Mouse (Mus musculus): ENCODE data around the gene Gpr152. TPM values are rescaled to one million over a fixed set of nuclear protein-coding genes. Genes with fewer than 3 reads are reported as not detected.
"Not testable (repeated sequence)": the region's sequence is repeated elsewhere in the genome, so short reads cannot be mapped to it uniquely, and the experiment has no call there.

The Gpr152 gene
- total RNA-seq, 2 experiments from 2014 or later = 0.08 to 0.14 TPM

DNA sequence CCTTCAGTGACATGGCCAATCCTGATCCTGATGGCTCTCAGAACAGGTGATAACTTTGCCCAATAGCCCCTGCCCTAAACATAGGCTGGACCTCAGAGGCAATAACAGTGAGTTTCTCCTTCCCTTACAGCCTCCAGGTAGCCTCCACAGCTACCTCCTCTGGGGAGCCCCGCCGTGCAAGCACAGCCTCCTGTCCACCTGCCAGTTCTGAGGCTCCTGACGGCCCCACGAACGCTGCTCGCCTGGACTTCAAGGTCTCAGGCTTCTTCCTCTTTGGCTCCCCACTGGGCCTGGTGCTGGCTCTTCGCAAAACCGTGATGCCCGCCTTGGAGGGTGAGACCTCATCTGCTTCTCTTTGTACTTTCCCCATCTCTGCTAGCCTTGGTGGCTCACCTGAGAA is 31.1 kb upstream of the Gpr152 start:
- no peak for DNase-seq (ENCODE audit: low spot score in 2 of 2)

GRCm38 (mm10) chr19:4112063-4112960 is 27.3 kb upstream of the Gpr152 start:
- no peak for DNase-seq (ENCODE audit: low spot score in 2 of 2)

DNA sequence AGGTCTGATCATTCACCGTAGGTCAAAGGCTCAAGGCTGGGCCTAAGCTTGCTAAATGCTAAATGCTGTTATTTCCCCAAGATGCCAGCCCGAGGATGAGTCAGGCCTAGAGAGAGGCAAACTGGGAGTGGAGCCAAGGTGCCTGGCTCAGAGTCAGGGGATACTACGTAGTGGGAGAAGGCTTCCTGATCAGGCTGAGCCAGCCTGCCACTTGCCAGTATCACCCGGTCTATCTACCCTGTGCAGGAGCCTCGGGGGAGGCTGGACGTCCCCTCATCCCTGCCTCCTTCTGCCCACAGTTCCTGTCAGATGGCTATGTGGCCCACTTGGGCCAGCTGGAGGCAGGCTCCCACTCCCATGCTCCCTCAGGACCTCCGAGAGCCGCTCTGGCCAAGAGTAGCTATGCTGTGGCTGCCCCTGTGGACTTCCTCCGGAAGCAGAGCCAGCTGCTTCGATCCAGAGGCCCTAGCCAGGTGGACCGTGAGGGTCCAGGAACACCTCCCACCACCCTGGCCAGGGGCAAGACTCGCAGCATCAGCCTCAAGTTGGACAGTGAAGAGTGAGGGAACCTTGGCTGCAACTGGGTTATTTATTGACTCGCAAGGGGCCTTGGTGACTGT is 26.3 kb upstream of the Gpr152 start:
- DNase-seq (ENCODE audit: low spot score in 2 of 2) = peak; percentile 73 to 81

DNA sequence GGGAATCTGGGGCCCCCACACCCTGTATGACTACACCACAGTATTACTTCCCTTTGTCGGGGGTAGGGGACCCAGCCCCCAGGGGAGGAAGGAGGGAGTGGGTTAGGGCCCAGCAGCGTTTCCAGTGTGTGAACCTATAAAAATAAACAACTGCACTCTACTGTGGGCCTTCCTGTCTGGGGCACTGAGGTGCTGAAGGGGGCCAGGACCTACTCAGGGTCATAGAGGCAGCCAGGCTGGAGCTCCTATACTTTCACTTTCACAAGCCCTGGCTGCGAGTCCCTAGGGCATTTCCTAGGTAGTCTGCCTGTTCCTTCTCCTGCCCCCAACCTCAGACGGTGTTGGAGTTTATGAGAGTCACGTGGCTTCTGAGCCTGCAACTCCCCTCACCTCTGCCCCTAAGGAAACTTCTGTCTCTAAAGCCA is 25.8 kb upstream of the Gpr152 start:
- peak in 1 of 2 experiments; percentile 33 for DNase-seq (ENCODE audit: low spot score in 2 of 2)

- no peak for DNase-seq (ENCODE audit: low spot score in 2 of 2)
Measured at GRCm38 (mm10) chr19:4114551-4114950, 25.0 kb upstream of the Gpr152 start.

- no peak for DNase-seq (ENCODE audit: low spot score in 2 of 2)
Measured at GRCm38 (mm10) chr19:4115144-4115543, 24.4 kb upstream of the Gpr152 start.

DNA sequence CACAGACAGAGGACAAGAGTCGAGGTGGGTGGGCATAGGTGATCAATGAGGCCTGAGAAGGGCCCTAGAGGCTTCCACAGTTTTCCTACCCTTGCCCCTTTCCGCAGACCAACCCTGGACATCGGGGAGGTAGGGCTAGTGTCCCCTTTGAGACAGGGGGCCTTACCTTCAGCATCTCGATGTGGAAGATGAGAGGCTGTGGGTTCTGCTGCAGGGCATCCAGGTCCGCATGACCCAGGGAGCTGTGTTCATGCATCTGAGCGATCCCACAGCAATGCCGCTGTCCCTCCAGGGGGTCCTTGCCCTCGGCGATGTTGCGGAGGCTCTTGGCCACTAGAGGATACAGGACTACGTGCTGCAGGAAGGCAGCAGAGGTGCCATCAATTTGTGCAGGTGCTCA is 23.8 kb upstream of the Gpr152 start:
- DNase-seq (ENCODE audit: low spot score in 2 of 2) = no peak

GRCm38 (mm10) chr19:4117006-4117405 is 22.6 kb upstream of the Gpr152 start:
- DNase-seq (ENCODE audit: low spot score in 2 of 2) = no peak

DNA sequence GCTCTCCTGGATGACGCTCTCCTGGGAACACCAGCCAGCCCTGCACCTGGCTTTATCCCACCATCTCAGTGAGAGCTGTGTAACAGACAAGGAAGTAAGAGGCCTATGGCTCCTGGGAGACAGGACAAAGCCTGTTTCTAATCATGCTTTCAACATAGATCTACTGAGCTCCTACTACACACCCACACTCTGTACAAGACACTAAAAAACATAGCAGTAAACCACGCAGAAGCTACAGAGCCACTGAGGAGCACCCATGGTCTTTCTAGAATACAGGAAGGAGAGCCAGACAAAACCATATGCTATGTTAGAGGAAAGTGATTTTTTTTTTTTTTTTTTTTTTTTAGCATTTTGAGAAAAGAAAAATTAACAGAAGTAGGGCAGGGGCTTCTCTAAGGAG is 21.2 kb upstream of the Gpr152 start:
- no peak for DNase-seq (ENCODE audit: low spot score in 2 of 2)

- DNase-seq (ENCODE audit: low spot score in 2 of 2) = no peak
Measured at GRCm38 (mm10) chr19:4119716-4120487, 19.7 kb upstream of the Gpr152 start.

DNA sequence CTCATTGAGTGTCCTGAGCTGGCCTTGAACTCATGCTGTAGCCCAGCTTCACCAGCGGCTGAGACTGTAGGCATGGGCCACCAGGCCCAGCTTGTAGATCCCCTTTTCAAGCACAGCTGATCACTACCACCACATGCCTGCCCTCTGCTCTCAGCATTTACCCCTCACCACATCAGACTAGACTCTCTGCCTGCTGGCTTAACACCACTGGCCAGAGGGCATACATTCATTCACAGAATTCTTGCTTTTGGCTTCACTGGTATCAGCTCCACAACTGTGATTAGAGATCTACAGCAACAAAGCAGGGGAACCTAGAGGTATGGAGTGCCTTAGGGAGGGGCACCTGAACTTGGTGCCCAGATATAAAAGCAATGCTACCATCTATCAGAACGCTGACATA is 19.1 kb upstream of the Gpr152 start:
- DNase-seq (ENCODE audit: low spot score in 2 of 2) = no peak

DNA sequence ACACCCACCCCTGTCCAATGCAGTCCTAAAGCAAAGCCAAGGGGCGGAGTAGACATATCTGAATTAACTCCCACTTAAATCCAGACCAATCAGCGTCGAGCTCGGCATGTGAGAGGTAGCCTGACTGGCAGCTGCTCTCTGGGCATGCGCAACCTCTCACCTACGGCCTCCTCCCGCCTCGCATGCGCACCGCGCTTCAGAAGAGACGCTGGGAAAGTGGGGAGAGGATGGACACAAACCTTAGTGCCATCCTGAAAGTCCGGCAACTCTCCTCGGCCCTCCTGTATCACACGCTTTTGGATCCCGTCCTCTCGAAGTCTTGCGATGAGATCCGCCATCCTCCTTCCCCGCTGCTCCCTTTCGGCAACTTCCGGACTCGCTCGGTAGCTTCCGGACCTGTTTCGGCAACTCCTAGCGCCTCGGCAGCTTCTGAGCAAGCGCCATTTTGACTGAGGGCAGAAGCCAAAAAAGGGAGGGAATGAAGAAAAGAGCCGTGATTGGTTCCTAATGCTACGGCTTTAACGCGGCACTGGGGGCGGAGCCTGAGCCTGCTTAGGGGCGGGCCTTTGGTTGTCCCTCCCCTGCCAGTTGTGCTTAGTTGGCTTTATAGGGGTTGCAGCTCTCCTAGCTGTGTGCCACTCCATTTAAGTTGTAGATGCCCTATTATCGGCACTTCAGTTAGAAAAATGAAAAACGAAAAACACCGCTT is 18.3 kb upstream of the Gpr152 start:
- peak; percentile 90 to 93 for DNase-seq (ENCODE audit: low spot score in 2 of 2)

DNA sequence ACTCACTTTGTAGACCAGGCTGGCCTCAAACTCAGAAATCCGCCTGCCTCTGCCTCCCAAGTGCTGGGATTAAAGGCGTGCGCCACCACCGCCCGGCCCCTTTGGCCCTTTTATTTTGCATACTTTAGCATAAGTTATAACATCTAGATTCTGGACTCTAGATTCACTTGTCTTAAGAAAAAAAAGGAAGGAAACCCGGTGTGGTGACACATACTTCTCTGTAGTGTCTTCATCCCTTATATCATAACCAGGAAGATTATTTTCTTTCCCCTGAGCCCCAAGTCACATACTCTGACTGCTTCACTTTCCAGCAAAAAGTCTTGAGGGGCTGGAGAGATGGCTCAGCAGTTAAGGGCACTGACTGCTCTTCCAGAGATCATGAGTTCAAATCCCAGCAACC is 17.7 kb upstream of the Gpr152 start:
- DNase-seq (ENCODE audit: low spot score in 2 of 2) = not testable (repeated sequence)

GRCm38 (mm10) chr19:4122411-4123370 is 16.9 kb upstream of the Gpr152 start:
- DNase-seq (ENCODE audit: low spot score in 2 of 2) = no peak

DNA sequence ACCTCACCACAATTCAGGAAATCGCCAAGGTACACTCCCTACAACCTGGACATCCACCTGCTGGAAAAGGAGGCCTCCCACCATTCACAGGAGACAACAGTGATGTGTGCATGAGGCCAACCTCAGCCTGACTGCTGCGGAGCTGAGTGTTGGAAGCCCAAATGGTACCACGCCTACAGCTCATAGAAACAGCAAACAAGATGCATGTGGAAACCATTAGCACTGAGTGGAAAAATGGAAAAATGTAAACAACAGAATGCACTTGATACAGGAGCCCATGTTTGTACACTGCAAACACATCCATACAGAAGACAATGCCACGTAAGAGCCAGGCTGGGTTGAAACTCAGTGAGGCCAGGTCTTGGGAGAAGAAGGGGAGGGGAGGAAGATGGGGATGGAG is 15.2 kb upstream of the Gpr152 start:
- no peak for DNase-seq (ENCODE audit: low spot score in 2 of 2)

DNA sequence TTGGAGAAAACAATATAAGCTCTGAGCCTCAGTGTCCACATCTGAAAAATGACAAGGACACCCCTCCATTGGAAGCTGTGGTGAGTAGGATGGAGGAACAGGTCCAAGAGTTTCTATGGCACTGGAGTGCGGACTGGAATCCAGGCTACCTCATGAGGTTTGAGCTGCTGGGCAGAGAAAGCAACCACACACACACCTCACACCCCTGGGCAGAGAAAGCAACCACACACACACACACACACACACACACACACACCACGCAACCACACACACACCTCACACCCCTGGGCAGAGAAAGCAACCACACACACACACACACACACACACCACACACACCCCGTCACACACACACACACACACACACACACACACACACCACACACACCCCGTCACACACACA is 14.3 kb upstream of the Gpr152 start:
- DNase-seq (ENCODE audit: low spot score in 2 of 2) = not testable (repeated sequence)

GRCm38 (mm10) chr19:4125741-4126696 is 13.6 kb upstream of the Gpr152 start, which contains the start of gene Aip:
Aip (minus strand) TSS chr19:4125858.
- DNase-seq (ENCODE audit: low spot score in 2 of 2) = peak; percentile 88 to 98

- no peak for DNase-seq (ENCODE audit: low spot score in 2 of 2)
Measured at GRCm38 (mm10) chr19:4126759-4127495, 12.7 kb upstream of the Gpr152 start.

Data from adrenal gland, postnatal 4 days (tissue).